Mouse (Mus musculus): ENCODE measurements at regions not wholly inside any gene's neighbourhood (a gene's known extent, or its start where the extent isn't known, plus 50 kb on each side); places are given as distances from the start of the nearest gene placed in this dataset.

- no peak for DNase-seq (ENCODE audit: low spot score in 2 of 2)
Measured at GRCm38 (mm10) chr10:101117158-101117557, 526.9 kb downstream of the 1700017N19Rik start.

GRCm38 (mm10) chr10:101120209-101120608 lies 529.9 kb downstream of the 1700017N19Rik start:
- DNase-seq (ENCODE audit: low spot score in 2 of 2), result no peak

GRCm38 (mm10) chr10:101167085-101167484 lies 514.2 kb upstream of the Mgat4c start:
- no peak for DNase-seq (ENCODE audit: low spot score in 2 of 2)

GRCm38 (mm10) chr10:101171826-101172225 lies 509.5 kb upstream of the Mgat4c start:
- DNase-seq (ENCODE audit: low spot score in 2 of 2), result no peak

GRCm38 (mm10) chr10:101189233-101189632 lies 492.1 kb upstream of the Mgat4c start:
- DNase-seq (ENCODE audit: low spot score in 2 of 2), result peak in 1 of 2 experiments; percentile 11
